Mouse (Mus musculus): Measurements from ENCODE around the gene Retreg3. TPM values are rescaled to one million over a fixed set of nuclear protein-coding genes. Genes with fewer than 3 reads are reported as not detected.

Gene Retreg3
- total RNA-seq (2014; rRNA removed) (56.8 and 68.4 TPM in 2 replicates), polyA plus RNA-seq (2015; fragmentation: Nextera tagmentation; extraction: Ambion mirVana) (23.4 and 24.7 TPM in 2 replicates)

- TF ChIP-seq CTCF (IDR thresholded peaks at IDR 0.05; ENCODE audit: low read depth) = peak; percentile 14; the same call in 1 of the 2 replicates
- Histone ChIP-seq H3K9me3 (ENCODE audit: low read length) (no peaks in the 10 kb centered on the region), H3K27ac (peak within 1 kb of the TSS; percentile 94), H3K9ac (replicated peaks; ENCODE audit: low read length) (peak within 1 kb of the TSS; percentile 93), H3K4me3 (ENCODE audit: low read length) (peak within 1 kb of the TSS; percentile 97), H3K4me1 (ENCODE audit: insufficient read depth, low read length) (peaks cover 14% of the 10 kb centered on the region; the same call in 1 of the 2 replicates), H3K36me3 (ENCODE audit: insufficient read depth, low read length) (peaks cover 6% of the 10 kb centered on the region), H3K4me2 (ENCODE audit: low read depth, low read length) (peak within 1 kb of the TSS; percentile 78), H3K27me3 (ENCODE audit: insufficient read depth, low read length) (no peaks in the 10 kb centered on the region)
- DNase-seq (ENCODE audit: low spot score) = peak; percentile 100
- WGBS = under 1% methylated on average over 61 of the region's 61 CpGs
- peak; percentile 97 for ATAC-seq
Observed at GRCm38 (mm10) chr11:101119761-101120544, at the start of gene Retreg3, which contains the start of gene Tubg1. Gene Retreg3, minus strand, starts transcription at chr11:101119893. Gene Tubg1, plus strand, starts transcription at chr11:101119938.

GRCm38 (mm10) chr11:101168301-101168980 is 48.7 kb upstream of the Retreg3 start:
- no peak for TF ChIP-seq CTCF (IDR thresholded peaks at IDR 0.05; ENCODE audit: low read depth)
- Histone ChIP-seq H3K4me1 (ENCODE audit: insufficient read depth, low read length) (peaks cover 23% of the 10 kb centered on the region; the same call in 1 of the 2 replicates), H3K27ac (no peak overlapping the region), H3K36me3 (ENCODE audit: insufficient read depth, low read length) (peaks cover 14% of the 10 kb centered on the region; the same call in 1 of the 2 replicates), H3K4me2 (ENCODE audit: low read depth, low read length) (peak overlapping the region; percentile 89), H3K27me3 (ENCODE audit: insufficient read depth, low read length) (peaks cover 31% of the 10 kb centered on the region), H3K9me3 (ENCODE audit: low read length) (no peaks in the 10 kb centered on the region), H3K9ac (replicated peaks; ENCODE audit: low read length) (no peak overlapping the region), H3K4me3 (ENCODE audit: low read length) (no peak overlapping the region)
- DNase-seq (ENCODE audit: low spot score) (no peak), ATAC-seq (no peak)
- 61% methylated on average over 18 of the region's 18 CpGs for WGBS

- H3K27me3 ChIP-seq (ENCODE audit: insufficient read depth, low read length) = peaks cover 31% of the 10 kb centered on the region
- no peak for TF ChIP-seq CTCF (IDR thresholded peaks at IDR 0.05; ENCODE audit: low read depth)
- no peak overlapping the region for H3K4me3 ChIP-seq (ENCODE audit: low read length)
- ATAC-seq (no peak), DNase-seq (ENCODE audit: low spot score) (no peak)
- H3K9me3 ChIP-seq (ENCODE audit: low read length) = no peaks in the 10 kb centered on the region
- peaks cover 14% of the 10 kb centered on the region; the same call in 1 of the 2 replicates for H3K36me3 ChIP-seq (ENCODE audit: insufficient read depth, low read length)
- no peak overlapping the region for H3K9ac ChIP-seq (replicated peaks; ENCODE audit: low read length)
- H3K4me2 ChIP-seq (ENCODE audit: low read depth, low read length) = 0 out of 2 replicates have a peak overlapping the region, but pooled peaks have one; percentile 89
- WGBS = 61% methylated on average over 8 of the region's 8 CpGs
- H3K27ac ChIP-seq = no peak overlapping the region
- peaks cover 18% of the 10 kb centered on the region; the same call in 1 of the 2 replicates for H3K4me1 ChIP-seq (ENCODE audit: insufficient read depth, low read length)
Observed at GRCm38 (mm10) chr11:101167963-101168300, 48.2 kb upstream of the Retreg3 start.

GRCm38 (mm10) chr11:101167211-101167962 is 47.7 kb upstream of the Retreg3 start:
- Histone ChIP-seq H3K4me1 (ENCODE audit: insufficient read depth, low read length) (peaks cover 16% of the 10 kb centered on the region; the same call in 1 of the 2 replicates), H3K4me2 (ENCODE audit: low read depth, low read length) (no peak overlapping the region), H3K27me3 (ENCODE audit: insufficient read depth, low read length) (peaks cover 31% of the 10 kb centered on the region), H3K9ac (replicated peaks; ENCODE audit: low read length) (no peak overlapping the region), H3K36me3 (ENCODE audit: insufficient read depth, low read length) (peaks cover 14% of the 10 kb centered on the region; the same call in 1 of the 2 replicates), H3K27ac (no peak overlapping the region), H3K9me3 (ENCODE audit: low read length) (no peaks in the 10 kb centered on the region), H3K4me3 (ENCODE audit: low read length) (no peak overlapping the region)
- ATAC-seq = no peak
- TF ChIP-seq CTCF (IDR thresholded peaks at IDR 0.05; ENCODE audit: low read depth) = no peak
- no peak for DNase-seq (ENCODE audit: low spot score)
- 68% methylated on average over 19 of the region's 19 CpGs for WGBS

- 67% methylated on average over 14 of the region's 14 CpGs for WGBS
Observed at GRCm38 (mm10) chr11:101166357-101166756, 46.7 kb upstream of the Retreg3 start.

More at GRCm38 (mm10) chr11:101166357-101166756, 46.7 kb upstream of the Retreg3 start:
- no peak for TF ChIP-seq CTCF (IDR thresholded peaks at IDR 0.05; ENCODE audit: low read depth)
- H3K9ac ChIP-seq (replicated peaks; ENCODE audit: low read length) = no peak overlapping the region
- H3K27me3 ChIP-seq (ENCODE audit: insufficient read depth, low read length) = peaks cover 31% of the 10 kb centered on the region
- H3K36me3 ChIP-seq (ENCODE audit: insufficient read depth, low read length) = peaks cover 21% of the 10 kb centered on the region; the same call in 1 of the 2 replicates
- DNase-seq (ENCODE audit: low spot score) (no peak), ATAC-seq (no peak)
- H3K4me2 ChIP-seq (ENCODE audit: low read depth, low read length) = no peak overlapping the region
- no peak overlapping the region for H3K27ac ChIP-seq
- H3K9me3 ChIP-seq (ENCODE audit: low read length) = no peaks in the 10 kb centered on the region
- peaks cover 16% of the 10 kb centered on the region; the same call in 1 of the 2 replicates for H3K4me1 ChIP-seq (ENCODE audit: insufficient read depth, low read length)
- H3K4me3 ChIP-seq (ENCODE audit: low read length) = no peak overlapping the region

All from hindbrain, postnatal 0 days (tissue).